Mouse (Mus musculus) ES-E14 (cell line): Measurements from ENCODE around the gene Cracr2a.

Experiments
- CHD2 ChIP-seq: IDR thresholded peaks from 2 replicates; pipeline ENCODE4 v1.6.1; 2014; ENCODE audit warnings: mild to moderate bottlenecking, low read depth, low read length, inconsistent platforms
- HCFC1 ChIP-seq: IDR thresholded peaks from 2 replicates; pipeline ENCODE4 v1.6.1; 2012; ENCODE audit warnings: low read length, inconsistent platforms, borderline replicate concordance; ENCODE audit not compliant: insufficient read depth
- ZNF384 ChIP-seq: IDR thresholded peaks from 2 replicates; pipeline ENCODE4 v1.6.1; 2012; ENCODE audit warnings: low read depth, low read length, inconsistent platforms

DNA sequence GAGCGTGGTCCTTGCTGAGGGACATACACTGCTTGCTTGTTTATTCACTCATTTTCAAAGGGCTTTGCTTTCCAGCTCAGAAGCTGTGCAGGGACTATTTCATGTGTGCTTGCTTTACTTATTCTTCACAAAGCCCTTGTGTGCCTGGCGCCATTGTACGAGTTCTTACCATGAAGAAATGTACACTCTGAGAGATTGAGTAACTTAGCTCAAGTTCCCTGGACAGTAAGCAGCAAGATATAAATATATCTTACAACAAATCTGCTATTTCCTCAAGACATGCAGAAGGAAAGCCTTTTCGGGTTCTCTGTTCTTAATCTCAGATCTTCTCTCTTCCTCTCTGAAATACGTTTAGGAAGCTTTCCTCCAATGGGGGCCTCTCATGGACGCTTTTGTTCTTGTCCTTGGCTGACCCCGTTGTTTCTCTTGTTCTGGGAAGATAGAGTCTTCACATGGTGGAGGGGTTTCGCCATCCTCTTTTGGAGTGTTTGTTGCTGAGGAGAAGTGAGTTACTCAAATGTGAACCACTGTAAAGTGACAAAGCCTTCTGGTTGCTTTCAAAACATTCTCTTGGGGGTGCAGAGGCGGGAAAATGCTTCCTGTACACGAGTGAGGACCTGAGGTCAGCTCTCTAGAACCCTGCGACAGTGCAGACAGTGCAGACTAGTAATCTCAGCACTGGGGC, 12.8 kb downstream of the Cracr2a start:
- TF ChIP-seq CHD2 (no peak), ZNF384 (no peak), HCFC1 (no peak)
